Mouse (Mus musculus) lung, embryonic 16.5 days (tissue): Measurements from ENCODE around the gene Fbxo21. TPM values are rescaled to one million over a fixed set of nuclear protein-coding genes. Genes with fewer than 3 reads are reported as not detected.

Experiments
- ATAC-seq: fragments of 200-750 bp; cut with Nextera tagmentation; 2 replicates; pipeline ENCODE4 v1.8.0; 2017; ENCODE audit warnings: low read depth, mild to moderate bottlenecking, moderate library complexity
- H3K27ac ChIP-seq: fragments of 300-500 bp; sonication (generic); 2 replicates; pipeline ENCODE4 v1.5.1; 2014; ENCODE audit warnings: mild to moderate bottlenecking, control low read depth, low read length
- H3K27me3 ChIP-seq: fragments of 300-500 bp; sonication (generic); 2 replicates; pipeline ENCODE4 v1.6.1; 2014; ENCODE audit warnings: low read depth, low read length, mixed read lengths; ENCODE audit not compliant: control insufficient read depth, insufficient read depth
- H3K36me3 ChIP-seq: fragments of 300-500 bp; sonication (generic); 2 replicates; pipeline ENCODE4 v1.6.1; 2014; ENCODE audit warnings: low read length; ENCODE audit not compliant: control insufficient read depth, insufficient read depth
- H3K4me1 ChIP-seq: fragments of 300-500 bp; sonication (generic); replicated peaks from 2 replicates; pipeline ENCODE4 v1.6.1; 2014; ENCODE audit warnings: low read length, mixed read lengths; ENCODE audit not compliant: control insufficient read depth, insufficient read depth
- H3K4me2 ChIP-seq: fragments of 300-500 bp; sonication (generic); 2 replicates; pipeline ENCODE4 v1.6.1; 2014; ENCODE audit warnings: low read depth, low read length, control low read depth
- H3K4me3 ChIP-seq: fragments of 300-500 bp; sonication (generic); 2 replicates; pipeline ENCODE4 v1.5.1; 2014; ENCODE audit warnings: mild to moderate bottlenecking, low read length, control low read depth
- H3K9ac ChIP-seq: fragments of 300-500 bp; sonication (generic); 2 replicates; pipeline ENCODE4 v1.6.1; 2014; ENCODE audit warnings: low read length, control low read depth
- H3K9me3 ChIP-seq: fragments of 300-500 bp; sonication (generic); 2 replicates; pipeline ENCODE4 v1.6.1; 2016; ENCODE audit warnings: low read length; ENCODE audit not compliant: control insufficient read depth
- WGBS: fragments of 180-500 bp; shearing (Covaris S2); extraction: QIAGEN DNeasy Blood & Tissue Kit; methylation state at CpG from one replicate; pipeline ENCODE4 v1.1.7; 2014; 5-methylcytosine and 5-hydroxymethylcytosine counted together
- polyA plus RNA-seq: library from polyadenylated mRNA; unstranded; fragments of >200 nt; fragmentation: Nextera tagmentation; extraction: Ambion mirVana; gene quantifications from 2 replicates; pipeline ENCODE4 v1.2.1, GENCODE M21; 2015

Gene Fbxo21
- polyA plus RNA-seq, 1 experiment from 2014 or later, result 48.2 TPM

GRCm38 (mm10) chr5:118004619-118005018 lies 28.1 kb downstream of the Fbxo21 start:
- Histone ChIP-seq H3K4me3 (no peak overlapping the region), H3K4me1 (no peaks in the 10 kb centered on the region), H3K9ac (no peak overlapping the region), H3K4me2 (no peak overlapping the region), H3K9me3 (no peaks in the 10 kb centered on the region), H3K27me3 (no peaks in the 10 kb centered on the region), H3K27ac (no peak overlapping the region), H3K36me3 (peaks cover 52% of the 10 kb centered on the region)
- WGBS, result 81% methylated on average over 8 of the region's 8 CpGs
- ATAC-seq, result no peak

DNA sequence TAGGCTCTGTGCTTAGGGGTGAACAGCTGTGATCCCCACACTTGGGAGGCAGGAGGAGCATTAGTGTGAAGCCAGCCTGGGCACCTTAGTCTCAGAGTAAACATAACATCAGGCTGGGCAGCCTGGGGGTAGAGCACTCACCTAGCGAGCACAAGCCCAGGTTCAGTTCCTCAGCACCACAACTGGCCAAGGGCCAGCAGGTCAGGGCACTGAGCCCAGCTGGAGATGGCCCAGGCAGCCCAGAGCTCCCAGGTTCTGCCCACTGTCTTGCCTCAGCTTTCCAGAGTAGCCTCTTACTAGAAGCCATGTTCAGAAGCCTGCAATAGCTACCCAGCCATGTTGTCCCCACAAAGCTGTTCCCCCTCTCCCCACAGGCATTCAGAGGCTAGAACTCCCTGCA lies 29.2 kb downstream of the Fbxo21 start:
- Histone ChIP-seq H3K27ac (no peak overlapping the region), H3K4me1 (no peaks in the 10 kb centered on the region), H3K4me3 (no peak overlapping the region), H3K4me2 (no peak overlapping the region), H3K9ac (no peak overlapping the region), H3K36me3 (peaks cover 45% of the 10 kb centered on the region), H3K9me3 (no peaks in the 10 kb centered on the region), H3K27me3 (no peaks in the 10 kb centered on the region)
- no peak for ATAC-seq
- WGBS, result 71% methylated on average over 1 of the region's 1 CpGs

DNA sequence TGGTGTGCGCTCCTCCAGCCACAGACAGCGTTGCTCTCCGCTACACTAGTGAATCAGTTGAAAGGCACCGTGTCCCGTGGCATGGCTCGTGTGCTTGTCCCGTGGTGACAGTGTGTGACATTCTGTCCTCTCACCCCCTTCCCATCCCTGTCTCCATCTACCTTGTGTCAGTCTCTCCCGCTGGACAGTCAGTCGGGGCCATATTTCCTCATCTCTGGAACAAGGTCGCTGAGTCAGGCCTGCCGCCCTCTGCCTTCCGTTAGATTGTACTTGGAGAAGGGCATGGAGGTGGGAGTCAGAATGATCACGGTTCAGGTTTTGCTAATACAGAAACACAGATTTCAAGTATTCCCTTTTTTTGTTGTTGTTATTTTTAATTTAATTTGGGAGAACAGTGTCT lies 31.8 kb downstream of the Fbxo21 start:
- H3K27me3 ChIP-seq, result no peaks in the 10 kb centered on the region
- H3K4me3 ChIP-seq, result no peak overlapping the region
- ATAC-seq, result no peak
- H3K4me2 ChIP-seq, result no peak overlapping the region
- no peak overlapping the region for H3K27ac ChIP-seq
- H3K9ac ChIP-seq, result no peak overlapping the region
- 88% methylated on average over 13 of the region's 13 CpGs for WGBS
- H3K9me3 ChIP-seq, result no peaks in the 10 kb centered on the region
- peaks cover 27% of the 10 kb centered on the region for H3K36me3 ChIP-seq
- no peaks in the 10 kb centered on the region for H3K4me1 ChIP-seq

GRCm38 (mm10) chr5:118010872-118011271 lies 34.3 kb downstream of the Fbxo21 start:
- H3K4me1 ChIP-seq, result no peaks in the 10 kb centered on the region; the same call in 1 of the 2 replicates
- WGBS, result 51% methylated on average over 7 of the region's 7 CpGs
- no peak overlapping the region for H3K4me3 ChIP-seq
- H3K36me3 ChIP-seq, result peaks cover 24% of the 10 kb centered on the region
- no peaks in the 10 kb centered on the region for H3K9me3 ChIP-seq
- H3K4me2 ChIP-seq, result no peak overlapping the region
- no peak overlapping the region for H3K9ac ChIP-seq
- no peak overlapping the region for H3K27ac ChIP-seq
- H3K27me3 ChIP-seq, result no peaks in the 10 kb centered on the region
- no peak for ATAC-seq

DNA sequence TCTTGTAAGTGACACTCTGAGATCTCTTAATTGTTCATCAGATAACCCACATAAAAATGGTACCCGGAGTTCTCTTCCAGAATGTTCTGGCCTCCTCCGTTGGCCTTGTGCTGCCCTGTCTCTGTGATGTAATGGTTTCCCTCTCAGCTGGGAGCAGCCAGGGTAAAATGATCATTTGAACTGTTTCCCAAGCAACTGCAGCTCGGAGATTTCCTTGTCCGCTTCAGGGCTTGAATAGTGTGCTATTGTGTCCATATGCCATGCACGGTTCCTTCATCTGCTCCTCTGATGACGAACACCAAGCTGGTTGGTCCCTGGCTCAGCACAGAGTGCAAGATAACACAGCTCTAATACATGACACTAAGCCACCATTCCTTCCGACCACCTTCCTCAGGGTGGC lies 35.3 kb downstream of the Fbxo21 start:
- Histone ChIP-seq H3K4me3 (no peak overlapping the region), H3K27me3 (no peaks in the 10 kb centered on the region), H3K27ac (no peak overlapping the region), H3K9me3 (no peaks in the 10 kb centered on the region), H3K4me1 (no peaks in the 10 kb centered on the region; the same call in 1 of the 2 replicates), H3K9ac (no peak overlapping the region), H3K4me2 (no peak overlapping the region), H3K36me3 (peaks cover 21% of the 10 kb centered on the region)
- WGBS, result 62% methylated on average over 7 of the region's 7 CpGs
- no peak for ATAC-seq

GRCm38 (mm10) chr5:118015028-118015427 lies 38.5 kb downstream of the Fbxo21 start:
- H3K9ac ChIP-seq, result no peak overlapping the region

GRCm38 (mm10) chr5:118015669-118016068 lies 39.1 kb downstream of the Fbxo21 start:
- Histone ChIP-seq H3K4me1 (no peaks in the 10 kb centered on the region; the same call in 1 of the 2 replicates), H3K9me3 (no peaks in the 10 kb centered on the region), H3K27me3 (no peaks in the 10 kb centered on the region), H3K4me3 (no peak overlapping the region), H3K9ac (no peak overlapping the region), H3K4me2 (no peak overlapping the region), H3K27ac (no peak overlapping the region), H3K36me3 (no peaks in the 10 kb centered on the region)
- 79% methylated on average over 2 of the region's 2 CpGs for WGBS
- no peak for ATAC-seq

More at GRCm38 (mm10) chr5:118015028-118015427, 38.5 kb downstream of the Fbxo21 start:
- Histone ChIP-seq H3K4me2 (no peak overlapping the region), H3K4me1 (no peaks in the 10 kb centered on the region; the same call in 1 of the 2 replicates), H3K9me3 (no peaks in the 10 kb centered on the region), H3K4me3 (no peak overlapping the region), H3K27ac (no peak overlapping the region), H3K36me3 (no peaks in the 10 kb centered on the region), H3K27me3 (no peaks in the 10 kb centered on the region)
- 16% methylated on average over 12 of the region's 12 CpGs for WGBS
- peak; percentile 31; the same call in 1 of the 2 replicates for ATAC-seq

GRCm38 (mm10) chr5:118017527-118017926 lies 41.0 kb downstream of the Fbxo21 start:
- H3K4me2 ChIP-seq, result no peak overlapping the region
- no peak overlapping the region for H3K27ac ChIP-seq
- no peaks in the 10 kb centered on the region for H3K9me3 ChIP-seq
- no peaks in the 10 kb centered on the region for H3K36me3 ChIP-seq
- no peak overlapping the region for H3K4me3 ChIP-seq
- H3K27me3 ChIP-seq, result no peaks in the 10 kb centered on the region
- ATAC-seq, result no peak
- no peak overlapping the region for H3K9ac ChIP-seq
- WGBS, result 42% methylated on average over 5 of the region's 5 CpGs
- no peaks in the 10 kb centered on the region; the same call in 1 of the 2 replicates for H3K4me1 ChIP-seq

- no peak overlapping the region for H3K9ac ChIP-seq
Observed at GRCm38 (mm10) chr5:118019905-118020304, 43.4 kb downstream of the Fbxo21 start.

DNA sequence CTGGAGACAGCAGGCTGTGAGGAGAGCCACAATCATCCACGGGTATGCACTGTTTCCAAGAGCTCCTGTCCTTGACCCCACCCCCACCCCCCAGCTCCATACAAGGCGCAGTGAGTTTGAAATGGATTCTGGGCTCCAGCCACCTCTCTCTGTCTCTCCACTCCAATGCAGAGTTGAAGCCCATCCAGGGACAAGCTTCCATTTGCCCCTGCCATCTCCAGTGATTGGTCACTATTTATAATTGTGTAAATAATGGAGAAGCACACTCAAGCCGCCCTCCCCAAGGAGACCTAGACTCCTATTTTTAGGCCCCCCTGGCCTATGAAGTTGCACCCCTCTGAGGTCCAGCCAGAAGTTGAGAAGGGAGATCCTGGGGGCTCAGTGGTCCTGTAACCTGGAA lies 46.5 kb downstream of the Fbxo21 start:
- no peak overlapping the region for H3K27ac ChIP-seq
- WGBS, result 45% methylated on average over 3 of the region's 3 CpGs
- no peaks in the 10 kb centered on the region for H3K9me3 ChIP-seq
- H3K4me2 ChIP-seq, result no peak overlapping the region
- H3K27me3 ChIP-seq, result peaks cover 25% of the 10 kb centered on the region
- H3K4me1 ChIP-seq, result peaks cover 17% of the 10 kb centered on the region
- no peak overlapping the region for H3K9ac ChIP-seq
- no peak for ATAC-seq
- no peak overlapping the region for H3K4me3 ChIP-seq
- no peaks in the 10 kb centered on the region for H3K36me3 ChIP-seq

More at GRCm38 (mm10) chr5:118019905-118020304, 43.4 kb downstream of the Fbxo21 start:
- Histone ChIP-seq H3K36me3 (no peaks in the 10 kb centered on the region), H3K4me1 (no peaks in the 10 kb centered on the region; the same call in 1 of the 2 replicates), H3K27me3 (no peaks in the 10 kb centered on the region), H3K4me3 (no peak overlapping the region), H3K4me2 (no peak overlapping the region), H3K9me3 (no peaks in the 10 kb centered on the region), H3K27ac (no peak overlapping the region)
- no peak for ATAC-seq
- WGBS, result 57% methylated on average over 11 of the region's 11 CpGs
